Mouse (Mus musculus): ENCODE results near the gene Entpd4b. TPM values are rescaled to one million over a fixed set of nuclear protein-coding genes. Genes with fewer than 3 reads are reported as not detected.
"Not testable (repeated sequence)": the region's sequence is repeated elsewhere in the genome, so short reads cannot be mapped to it uniquely, and the experiment has no call there.

Gene Entpd4b
- polyA plus RNA-seq, 1 experiment from 2014 or later, result 11.2 TPM

- not testable (repeated sequence) for H3K27ac ChIP-seq (replicated peaks); H3K4me3 ChIP-seq (ENCODE audit: low read depth, low read length); ATAC-seq (ENCODE audit: low FRiP score, low TSS enrichment); DNase-seq (ENCODE audit: low spot score); H3K4me1 ChIP-seq (replicated peaks; ENCODE audit: control insufficient read depth, insufficient read depth); H3K9ac ChIP-seq (ENCODE audit: low read length); H3K9me3 ChIP-seq (ENCODE audit: control insufficient read depth, low read length); H3K27me3 ChIP-seq (ENCODE audit: control insufficient read depth, insufficient read depth, low read length); H3K36me3 ChIP-seq (ENCODE audit: control insufficient read depth, insufficient read depth, low read length); H3K4me2 ChIP-seq (replicated peaks; ENCODE audit: low read depth)
- no CpG with 5 or more reads among the region's 7 CpGs for WGBS
These were observed 11.2 kb upstream of the Entpd4b start for GRCm38 (mm10) chr14:69544033-69544432.

- not testable (repeated sequence) for H3K4me2 ChIP-seq (replicated peaks; ENCODE audit: low read depth); H3K27me3 ChIP-seq (ENCODE audit: control insufficient read depth, insufficient read depth, low read length); H3K9ac ChIP-seq (ENCODE audit: low read length); DNase-seq (ENCODE audit: low spot score); H3K27ac ChIP-seq (replicated peaks); H3K4me3 ChIP-seq (ENCODE audit: low read depth, low read length); H3K9me3 ChIP-seq (ENCODE audit: control insufficient read depth, low read length); H3K36me3 ChIP-seq (ENCODE audit: control insufficient read depth, insufficient read depth, low read length); H3K4me1 ChIP-seq (replicated peaks; ENCODE audit: control insufficient read depth, insufficient read depth); ATAC-seq (ENCODE audit: low FRiP score, low TSS enrichment)
- no CpG with 5 or more reads among the region's 2 CpGs for WGBS
These were observed 10.2 kb upstream of the Entpd4b start for GRCm38 (mm10) chr14:69545052-69545451.

DNA sequence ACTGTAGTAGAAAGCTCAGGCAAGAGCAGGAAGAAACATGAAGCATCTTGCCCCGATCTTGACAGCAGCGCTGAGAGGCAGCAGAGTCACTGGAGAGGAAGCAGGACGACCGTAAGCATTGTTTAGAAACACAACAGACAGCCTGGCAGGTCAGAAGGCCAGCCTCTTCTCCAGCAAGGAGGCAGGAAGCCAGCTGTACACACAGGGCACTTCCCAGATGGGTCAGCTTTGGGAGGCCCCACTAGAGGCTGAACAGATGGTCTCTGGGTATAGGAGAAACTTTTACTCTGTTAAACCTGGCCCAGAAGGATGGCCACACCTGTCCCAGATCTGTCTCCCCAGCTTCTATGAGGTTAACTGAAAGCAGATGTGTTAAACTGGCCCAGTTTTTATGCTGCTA is 7.9 kb upstream of the Entpd4b start:
- H3K9ac ChIP-seq (ENCODE audit: low read length); H3K27ac ChIP-seq (replicated peaks); H3K4me3 ChIP-seq (ENCODE audit: low read depth, low read length); H3K4me2 ChIP-seq (replicated peaks; ENCODE audit: low read depth); ATAC-seq (ENCODE audit: low FRiP score, low TSS enrichment); H3K36me3 ChIP-seq (ENCODE audit: control insufficient read depth, insufficient read depth, low read length); H3K27me3 ChIP-seq (ENCODE audit: control insufficient read depth, insufficient read depth, low read length); DNase-seq (ENCODE audit: low spot score); H3K4me1 ChIP-seq (replicated peaks; ENCODE audit: control insufficient read depth, insufficient read depth); H3K9me3 ChIP-seq (ENCODE audit: control insufficient read depth, low read length): not testable (repeated sequence)
- no CpG with 5 or more reads among the region's 4 CpGs for WGBS

GRCm38 (mm10) chr14:69556820-69557219 is 1.6 kb downstream of the Entpd4b start:
- H3K9ac ChIP-seq (ENCODE audit: low read length); H3K36me3 ChIP-seq (ENCODE audit: control insufficient read depth, insufficient read depth, low read length); H3K9me3 ChIP-seq (ENCODE audit: control insufficient read depth, low read length); H3K27ac ChIP-seq (replicated peaks); H3K4me3 ChIP-seq (ENCODE audit: low read depth, low read length); ATAC-seq (ENCODE audit: low FRiP score, low TSS enrichment); H3K27me3 ChIP-seq (ENCODE audit: control insufficient read depth, insufficient read depth, low read length); DNase-seq (ENCODE audit: low spot score); H3K4me2 ChIP-seq (replicated peaks; ENCODE audit: low read depth); H3K4me1 ChIP-seq (replicated peaks; ENCODE audit: control insufficient read depth, insufficient read depth): not testable (repeated sequence)
- no CpG with 5 or more reads among the region's 8 CpGs for WGBS

DNA sequence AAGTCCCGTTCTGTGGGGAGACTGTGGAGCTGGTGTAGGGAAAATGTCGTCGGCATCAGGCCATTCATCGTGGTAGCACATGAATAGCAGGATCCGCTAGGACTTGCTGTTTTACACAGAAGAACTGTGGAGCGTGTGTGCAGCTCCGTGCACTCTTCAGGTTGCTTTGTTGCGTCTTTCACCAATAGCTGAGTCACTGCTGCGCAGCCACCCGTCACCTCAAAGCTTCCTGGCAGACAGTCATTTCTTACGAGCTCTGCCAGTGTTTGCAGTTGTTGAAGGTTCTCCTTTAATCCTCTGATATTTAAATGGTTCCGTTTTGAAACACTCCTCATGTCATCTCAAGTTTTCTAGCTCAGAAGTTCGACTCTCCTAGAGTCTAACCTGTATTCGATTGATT is 2.3 kb downstream of the Entpd4b start:
- not testable (repeated sequence) for ATAC-seq (ENCODE audit: low FRiP score, low TSS enrichment)
- no CpG with 5 or more reads among the region's 14 CpGs for WGBS

More for the DNA sequence above, 2.3 kb downstream of the Entpd4b start:
- not testable (repeated sequence) for H3K4me1 ChIP-seq (replicated peaks; ENCODE audit: control insufficient read depth, insufficient read depth); DNase-seq (ENCODE audit: low spot score); H3K27ac ChIP-seq (replicated peaks); H3K9me3 ChIP-seq (ENCODE audit: control insufficient read depth, low read length); H3K36me3 ChIP-seq (ENCODE audit: control insufficient read depth, insufficient read depth, low read length); H3K4me3 ChIP-seq (ENCODE audit: low read depth, low read length); H3K9ac ChIP-seq (ENCODE audit: low read length); H3K4me2 ChIP-seq (replicated peaks; ENCODE audit: low read depth); H3K27me3 ChIP-seq (ENCODE audit: control insufficient read depth, insufficient read depth, low read length)

Other genes starting within 250 kb of the Entpd4b start
- gene Gm16867, start 52.1 kb upstream of the Entpd4b start, polyA plus RNA-seq (2015; fragmentation: Nextera tagmentation; extraction: Ambion mirVana), result not detected in 2 replicates
- not detected in 2 replicates for gene Gm27179, start 42.9 kb upstream of the Entpd4b start, polyA plus RNA-seq (2015; fragmentation: Nextera tagmentation; extraction: Ambion mirVana)